Mouse (Mus musculus): ENCODE measurements around the gene Slco1a1. TPM values are rescaled to one million over a fixed set of nuclear protein-coding genes. Genes with fewer than 3 reads are reported as not detected.

Slco1a1 gene
- polyA plus RNA-seq, 1 experiment from 2014 or later, result 0.67 TPM

- H3K4me2 ChIP-seq (ENCODE audit: low read depth, low read length), result no peak overlapping the region
- H3K4me3 ChIP-seq (ENCODE audit: low read depth, low read length), result no peak overlapping the region
- peak; percentile 91 for ATAC-seq
- no peaks in the 10 kb centered on the region for H3K9me3 ChIP-seq (ENCODE audit: low read length)
- no peak overlapping the region for H3K9ac ChIP-seq (replicated peaks)
- H3K36me3 ChIP-seq (replicated peaks; ENCODE audit: insufficient read depth, low read length), result no peaks in the 10 kb centered on the region
- no peaks in the 10 kb centered on the region for H3K4me1 ChIP-seq (ENCODE audit: insufficient read depth)
- no peak for TF ChIP-seq CTCF (IDR thresholded peaks at IDR 0.05; ENCODE audit: low read depth)
- peak; percentile 86 for TF ChIP-seq EP300 (IDR thresholded peaks at IDR 0.05; ENCODE audit: low read depth)
- H3K27me3 ChIP-seq (ENCODE audit: insufficient read depth, low read length), result no peaks in the 10 kb centered on the region
- no peak for DNase-seq
- peak overlapping the region; percentile 87 for H3K27ac ChIP-seq (ENCODE audit: low read depth)
- WGBS (ENCODE audit: insufficient replicate concordance), result 49% methylated on average over 5 of the region's 5 CpGs
These were observed 80.7 kb downstream of the Slco1a1 start for GRCm38 (mm10) chr6:141866026-141866425.

DNA sequence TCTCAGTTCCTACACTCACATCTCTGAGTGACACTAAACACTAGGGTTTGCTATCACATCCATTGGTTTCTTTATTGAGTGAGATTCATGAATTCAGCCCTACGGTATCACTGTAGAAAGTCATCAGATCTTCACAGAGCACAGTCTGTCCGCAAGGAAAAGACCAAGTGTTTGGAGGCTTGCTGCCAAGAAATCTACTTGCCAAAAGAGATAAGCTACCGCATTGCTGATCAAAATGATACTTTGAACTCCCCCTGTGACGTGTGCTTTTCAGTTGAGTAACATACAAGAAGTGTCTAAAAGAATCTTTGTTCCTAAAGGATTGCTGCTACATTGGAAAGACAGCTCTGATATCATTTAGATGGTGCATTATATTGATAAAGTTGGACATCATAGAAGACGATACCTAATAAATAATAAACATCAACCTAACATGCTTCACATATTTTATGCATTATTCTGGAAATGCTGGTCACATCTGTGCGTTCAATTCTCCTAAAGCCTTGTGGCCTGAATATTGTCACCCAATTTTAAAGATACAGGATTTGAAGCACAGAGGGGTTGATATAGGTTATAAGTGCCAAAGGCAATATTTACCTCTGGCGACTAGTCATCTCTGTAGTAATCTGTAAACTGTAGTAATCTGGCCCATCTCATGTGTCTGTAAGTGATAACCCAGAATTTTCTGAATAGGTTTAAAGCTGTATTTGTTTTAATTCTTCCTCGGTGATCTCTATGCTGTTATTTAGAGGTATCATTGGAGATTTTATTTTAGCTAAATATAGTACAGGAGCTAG lies 88.8 kb downstream of the Slco1a1 start:
- ATAC-seq (peak; percentile 80), DNase-seq (no peak)
- H3K9ac ChIP-seq (replicated peaks), result no peak overlapping the region
- no peak overlapping the region for H3K4me3 ChIP-seq (ENCODE audit: low read depth, low read length)
- TF ChIP-seq CTCF (IDR thresholded peaks at IDR 0.05; ENCODE audit: low read depth) (no peak), EP300 (IDR thresholded peaks at IDR 0.05; ENCODE audit: low read depth) (peak; percentile 56; the same call in 1 of the 2 replicates)
- H3K36me3 ChIP-seq (replicated peaks; ENCODE audit: insufficient read depth, low read length), result no peaks in the 10 kb centered on the region
- H3K9me3 ChIP-seq (ENCODE audit: low read length), result no peaks in the 10 kb centered on the region
- H3K27me3 ChIP-seq (ENCODE audit: insufficient read depth, low read length), result no peaks in the 10 kb centered on the region
- peaks cover 5% of the 10 kb centered on the region for H3K4me1 ChIP-seq (ENCODE audit: insufficient read depth)
- no peak overlapping the region for H3K4me2 ChIP-seq (ENCODE audit: low read depth, low read length)
- WGBS (ENCODE audit: insufficient replicate concordance), result 65% methylated on average over 8 of the region's 8 CpGs
- H3K27ac ChIP-seq (ENCODE audit: low read depth), result peak overlapping the region; percentile 66; the same call in 1 of the 2 replicates

Other genes with a start within 250 kb of the Slco1a1 start
- gene Gm5724, start 173.2 kb downstream of the Slco1a1 start, polyA plus RNA-seq (2015; fragmentation: Nextera tagmentation; extraction: Ambion mirVana), result not detected in 2 replicates
- gene Slco1a4, start 90.8 kb downstream of the Slco1a1 start, polyA plus RNA-seq (2015; fragmentation: Nextera tagmentation; extraction: Ambion mirVana), result 0.32 and 0.52 TPM in 2 replicates
- not detected in 2 replicates for gene Gm6614, start 64.5 kb upstream of the Slco1a1 start, polyA plus RNA-seq (2015; fragmentation: Nextera tagmentation; extraction: Ambion mirVana)

Data from liver, postnatal 0 days (tissue).